Mouse (Mus musculus) telencephalon, adult 2 months (tissue): ENCODE measurements at regions not wholly inside any gene's neighbourhood (a gene's known extent, or its start where the extent isn't known, plus 50 kb on each side); places are given as distances from the start of the nearest gene placed in this dataset.
A peak's percentile ranks its signal among the peaks of the same experiment; 100 is the strongest.

Experiments used
- DNase-seq: peaks from one replicate; pipeline ENCODE4 v3.0.0-alpha.2; 2011; ENCODE audit warnings: low read depth, low spot score

DNA sequence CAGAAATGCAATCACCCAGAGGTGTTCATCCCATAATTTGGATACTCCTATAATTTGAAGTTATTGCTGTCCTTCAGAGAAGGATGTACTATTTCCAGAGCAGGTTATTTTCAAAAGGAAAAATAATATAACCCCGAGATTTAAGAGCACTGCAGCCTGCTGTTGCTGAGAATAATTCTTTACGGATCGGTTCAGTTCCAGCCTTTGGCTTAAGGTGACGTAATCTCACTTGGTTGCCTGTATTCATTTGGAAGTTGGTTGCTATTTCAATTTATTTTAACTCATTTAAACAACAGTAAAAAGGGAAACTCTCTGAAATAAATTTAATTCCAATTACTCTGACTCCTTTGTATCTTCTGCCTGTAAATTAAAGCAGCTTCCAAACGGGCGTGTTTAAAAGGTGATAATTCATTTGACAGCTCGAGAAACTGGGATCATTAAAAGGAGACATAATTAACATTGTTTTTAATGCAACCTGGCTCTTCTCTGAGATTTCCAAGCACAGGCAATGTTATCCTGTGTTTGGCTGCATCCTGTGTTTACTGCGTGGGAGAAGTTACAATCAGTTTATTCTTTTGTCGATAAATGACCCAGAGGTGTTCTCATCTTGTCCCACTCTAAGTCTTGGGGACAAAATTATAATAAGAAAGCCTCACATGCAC is 568.5 kb downstream of the Gm16223 start:
- no peak for DNase-seq

DNA sequence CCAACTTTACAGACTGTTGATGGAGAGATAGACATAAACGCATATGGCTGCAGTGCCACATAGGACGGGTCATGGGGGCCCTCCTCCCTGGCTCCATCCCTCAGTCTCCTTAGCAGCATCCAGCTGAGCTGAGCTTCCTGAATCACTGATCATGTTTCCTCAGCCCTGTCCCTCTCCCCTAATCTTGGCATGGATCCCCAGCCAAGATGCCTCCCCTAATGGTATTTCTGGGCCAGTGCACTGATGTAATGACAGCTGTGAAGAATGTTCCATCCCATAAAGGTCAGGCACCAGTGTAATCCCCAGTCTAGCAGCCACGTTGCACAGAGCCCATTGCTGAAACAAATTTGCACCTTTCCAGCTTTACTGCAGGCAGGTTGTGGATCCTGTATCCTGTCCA is 576.5 kb upstream of the Cpeb2 start:
- no peak for DNase-seq

DNA sequence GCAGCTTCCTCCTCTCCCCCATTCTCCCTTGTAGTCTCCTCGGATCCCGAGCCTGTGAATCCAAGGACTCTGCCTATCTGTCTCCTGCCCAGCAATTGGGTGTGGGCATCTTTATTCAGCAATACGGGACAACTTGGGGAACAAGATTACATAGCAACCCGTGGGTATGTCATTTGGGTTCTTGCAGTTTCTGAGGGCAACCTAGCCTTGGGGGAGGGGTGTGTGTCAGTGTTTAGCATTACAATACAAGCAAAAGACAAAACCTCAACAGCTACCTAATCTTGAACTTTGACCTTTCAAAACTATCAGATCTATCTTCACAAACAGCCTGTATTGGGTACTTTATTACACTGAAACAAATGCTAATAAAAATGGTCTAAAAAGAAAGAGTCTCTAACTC is 573.0 kb upstream of the Cpeb2 start:
- no peak for DNase-seq

DNA sequence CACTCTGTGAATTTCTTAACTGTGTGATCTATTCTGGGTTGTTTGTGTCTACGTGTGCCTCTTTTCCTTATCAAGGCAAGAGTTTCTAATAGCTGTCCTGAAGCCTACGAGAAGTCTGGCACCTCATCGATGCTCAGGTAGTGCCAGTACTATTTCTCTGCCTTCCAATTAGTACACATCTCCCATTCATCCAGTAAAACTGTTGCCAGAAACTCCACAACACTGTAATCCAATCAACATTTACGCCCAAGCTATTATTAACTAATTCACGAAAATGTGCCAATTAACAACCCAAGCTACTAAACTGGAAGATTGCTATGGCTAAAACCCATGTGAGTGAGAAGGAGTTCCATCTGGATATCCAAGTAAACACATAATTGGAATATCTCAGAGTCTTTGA is 553.4 kb upstream of the Cpeb2 start:
- no peak for DNase-seq

- DNase-seq = peak; percentile 6
These were observed 547.5 kb upstream of the Cpeb2 start for GRCm38 (mm10) chr5:42685356-42686057.

DNA sequence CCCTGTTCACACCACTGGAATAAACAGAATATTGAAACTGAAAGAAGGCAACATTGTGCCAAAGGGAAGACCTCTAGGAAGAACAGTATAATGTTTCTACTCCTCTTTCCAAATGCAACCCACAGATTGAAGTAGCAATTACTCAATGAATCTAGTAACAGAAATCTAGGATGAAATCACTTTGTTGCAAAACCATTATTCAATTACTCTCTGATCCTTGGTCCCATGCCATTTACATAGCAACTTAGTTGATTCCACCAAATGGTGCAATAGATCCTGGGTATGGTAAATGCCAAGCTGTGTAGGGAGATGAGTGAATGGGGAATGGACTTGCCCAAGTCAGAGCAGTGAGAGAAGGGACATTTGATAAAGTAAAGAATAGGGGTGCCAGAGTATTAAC is 545.8 kb upstream of the Cpeb2 start:
- DNase-seq = no peak
